Mouse (Mus musculus) liver, embryonic 14.5 days (tissue): ENCODE data around the gene Cuta. TPM values are rescaled to one million over a fixed set of nuclear protein-coding genes. Genes with fewer than 3 reads are reported as not detected.

Source experiments
- ATAC-seq: fragments of 200-750 bp; cut with Nextera tagmentation; 2 replicates; pipeline ENCODE4 v1.8.0; 2017; ENCODE audit warnings: moderate number of reproducible peaks, mild to moderate bottlenecking, moderate library complexity; ENCODE audit not compliant: insufficient read depth
- DNase-seq, 3 experiments: peaks; one replicate each; pipeline ENCODE4 v3.0.0-alpha.2; 2012 to 2013; ENCODE audit warnings: low read depth in 3 of 3, low spot score in 3 of 3
- H3K27ac ChIP-seq: fragments of 300-500 bp; sonication (generic); 2 replicates; pipeline ENCODE4 v1.5.1; 2014; ENCODE audit warnings: moderate library complexity, mild to moderate bottlenecking, control low read depth, inconsistent platforms
- H3K27me3 ChIP-seq: fragments of 300-500 bp; sonication (generic); 2 replicates; pipeline ENCODE4 v1.6.1; 2014; ENCODE audit warnings: mild to moderate bottlenecking, low read length, moderate library complexity; ENCODE audit not compliant: control insufficient read depth, insufficient read depth
- H3K36me3 ChIP-seq: fragments of 300-500 bp; sonication (generic); replicated peaks from 2 replicates; pipeline ENCODE4 v1.6.1; 2014; ENCODE audit warnings: low read depth; ENCODE audit not compliant: control insufficient read depth, insufficient read depth
- H3K4me1 ChIP-seq, 2 experiments: fragments of 200-500 bp in 1 of 2; fragments of 300-500 bp in 1 of 2; sonication (generic) in 1 of 2; replicated peaks; 2 replicates each; pipeline ENCODE4 v1.6.1; 2012 to 2014; ENCODE audit warnings: antibody characterized with exemption in 1 of 2, inconsistent platforms in 1 of 2, low read length in 1 of 2; ENCODE audit not compliant: control insufficient read depth in 2 of 2, insufficient read depth in 2 of 2
- H3K4me2 ChIP-seq: fragments of 300-500 bp; sonication (generic); 2 replicates; pipeline ENCODE4 v1.6.1; 2014; ENCODE audit warnings: low read depth, mild to moderate bottlenecking, control low read depth, moderate library complexity
- H3K4me3 ChIP-seq, 2 experiments: fragments of 200-500 bp in 1 of 2; fragments of 300-500 bp in 1 of 2; sonication (generic) in 1 of 2; 2 replicates each; pipeline ENCODE4 v1.5.1; 2012 to 2014; ENCODE audit warnings: low read depth in 2 of 2, low read length in 2 of 2, mild to moderate bottlenecking in 2 of 2, control low read depth in 1 of 2, inconsistent platforms in 1 of 2, moderate library complexity in 1 of 2; ENCODE audit not compliant: insufficient read depth in 1 of 2
- H3K9ac ChIP-seq: fragments of 300-500 bp; sonication (generic); replicated peaks from 2 replicates; pipeline ENCODE4 v1.6.1; 2014; ENCODE audit warnings: mild to moderate bottlenecking, control low read depth, moderate library complexity
- H3K9me3 ChIP-seq: fragments of 300-500 bp; sonication (generic); 2 replicates; pipeline ENCODE4 v1.6.1; 2016; ENCODE audit warnings: low read length, mixed read lengths; ENCODE audit not compliant: control insufficient read depth
- CTCF ChIP-seq: IDR thresholded peaks from 2 replicates; pipeline ENCODE4 v1.5.1; 2016; ENCODE audit warnings: antibody characterized with exemption, low read depth, control low read depth
- EP300 ChIP-seq: IDR thresholded peaks from 2 replicates; pipeline ENCODE4 v1.6.1; 2016; ENCODE audit warnings: antibody characterized with exemption, low read depth
- whole genome bisulfite sequencing: fragments of 180-500 bp; shearing (Covaris S2); extraction: QIAGEN DNeasy Blood & Tissue Kit; methylation state at CpG from one replicate; pipeline ENCODE4 v1.1.7; 2014; ENCODE audit not compliant: insufficient replicate concordance; 5-methylcytosine and 5-hydroxymethylcytosine counted together
- polyA plus RNA-seq, 2 experiments: library from polyadenylated mRNA; depleted of rRNA in 1 of 2; stranded (reverse) in 1 of 2; unstranded in 1 of 2; fragments of >200 nt; fragmentation: Nextera tagmentation in 1 of 2; extraction: Ambion mirVana in 1 of 2; gene quantifications; 2 replicates each; pipeline versions ENCODE4 v1.2.1 to v1.2.3; 2012 to 2014

The Cuta gene
- polyA plus RNA-seq, 2 experiments: 53.5 to 86.8 TPM

DNA sequence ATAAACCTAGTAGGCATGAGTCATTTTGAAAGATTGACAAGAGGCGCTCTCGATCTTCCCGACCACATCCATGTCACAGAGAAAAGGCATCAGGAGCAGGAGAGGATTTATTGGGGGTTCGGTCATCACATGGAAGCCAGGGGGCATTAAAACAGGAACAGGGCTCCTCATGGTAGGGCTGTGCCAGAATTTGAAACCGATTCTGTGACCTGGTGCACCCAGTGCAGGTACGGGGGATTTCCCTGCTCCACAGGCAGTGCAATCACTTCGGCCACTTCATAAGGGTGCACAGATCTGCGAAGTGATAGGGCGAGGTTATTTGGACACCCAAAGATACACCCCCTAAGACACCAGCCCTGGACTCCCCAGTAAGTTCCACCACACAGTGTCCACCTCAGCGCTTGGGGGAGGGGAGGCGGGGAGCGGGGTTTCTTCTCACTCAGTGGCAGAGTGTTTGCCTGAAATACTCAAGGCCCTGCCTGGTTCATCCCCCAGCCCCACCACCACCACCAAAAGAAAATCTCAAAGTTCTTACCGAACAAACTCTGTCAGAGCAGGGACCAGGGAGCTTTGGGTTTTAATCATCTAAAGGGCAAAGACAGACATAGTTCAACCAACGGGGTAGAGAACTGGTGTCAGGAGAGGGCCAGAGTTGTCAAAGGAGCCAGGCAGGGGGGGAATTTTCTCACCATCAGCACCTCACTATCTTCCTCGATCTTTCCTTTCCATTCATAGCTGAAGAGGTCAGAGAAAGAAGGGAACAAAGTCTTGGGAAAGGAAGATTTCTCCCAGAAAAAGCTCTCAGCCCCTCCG, 1.3 kb downstream of the Cuta start:
- Histone ChIP-seq H3K9ac (peak overlapping the region; percentile 73), H3K27ac (peak overlapping the region; percentile 30), H3K4me3 (peak overlapping the region; percentile 63 to 71), H3K36me3 (peaks cover 7% of the 10 kb centered on the region), H3K27me3 (no peaks in the 10 kb centered on the region), H3K4me1 (peaks cover 21 to 23% of the 10 kb centered on the region in 2 experiments), H3K4me2 (peak overlapping the region; percentile 86), H3K9me3 (no peaks in the 10 kb centered on the region)
- ATAC-seq (no peak), DNase-seq (no peak)
- WGBS: 47% methylated on average over 16 of the region's 16 CpGs
- TF ChIP-seq EP300 (no peak), CTCF (no peak)

- Histone ChIP-seq H3K4me1 (peaks cover 21 to 23% of the 10 kb centered on the region in 2 experiments), H3K27me3 (no peaks in the 10 kb centered on the region), H3K9ac (no peak overlapping the region), H3K9me3 (no peaks in the 10 kb centered on the region), H3K27ac (no peak overlapping the region), H3K4me2 (no peak overlapping the region), H3K36me3 (peaks cover 7% of the 10 kb centered on the region), H3K4me3 (no peak overlapping the region)
- WGBS: 85% methylated on average over 15 of the region's 15 CpGs
- TF ChIP-seq CTCF: no peak
- TF ChIP-seq EP300: no peak
- DNase-seq (no peak), ATAC-seq (no peak)
Measured at GRCm38 (mm10) chr17:26936921-26937695, 2.3 kb downstream of the Cuta start.

GRCm38 (mm10) chr17:26936453-26936852, 2.9 kb downstream of the Cuta start:
- 80% methylated on average over 12 of the region's 12 CpGs for WGBS
- H3K4me1 ChIP-seq: peaks cover 21 to 23% of the 10 kb centered on the region in 2 experiments

GRCm38 (mm10) chr17:26935027-26935426, 4.3 kb downstream of the Cuta start:
- H3K4me3 ChIP-seq: no peak overlapping the region
- peaks cover 13% of the 10 kb centered on the region in 2 experiments for H3K4me1 ChIP-seq
- TF ChIP-seq CTCF: no peak
- no peak for TF ChIP-seq EP300
- H3K4me2 ChIP-seq: no peak overlapping the region
- no peaks in the 10 kb centered on the region for H3K9me3 ChIP-seq
- H3K9ac ChIP-seq: no peak overlapping the region
- H3K27ac ChIP-seq: no peak overlapping the region
- H3K36me3 ChIP-seq: peaks cover 15% of the 10 kb centered on the region
- H3K27me3 ChIP-seq: no peaks in the 10 kb centered on the region
- WGBS: 75% methylated on average over 9 of the region's 9 CpGs
- ATAC-seq (no peak), DNase-seq (no peak)

More at GRCm38 (mm10) chr17:26936453-26936852, 2.9 kb downstream of the Cuta start:
- H3K27me3 ChIP-seq: no peaks in the 10 kb centered on the region
- no peak for DNase-seq
- ATAC-seq: no peak
- no peak overlapping the region for H3K27ac ChIP-seq
- no peak overlapping the region for H3K4me3 ChIP-seq
- H3K4me2 ChIP-seq: no peak overlapping the region
- H3K36me3 ChIP-seq: peaks cover 7% of the 10 kb centered on the region
- H3K9me3 ChIP-seq: no peaks in the 10 kb centered on the region
- TF ChIP-seq EP300: no peak
- TF ChIP-seq CTCF: no peak
- H3K9ac ChIP-seq: no peak overlapping the region
